Mouse (Mus musculus): ENCODE results near the gene Nrsn2. TPM values are rescaled to one million over a fixed set of nuclear protein-coding genes. Genes with fewer than 3 reads are reported as not detected.

Nrsn2 gene
- total and polyA plus RNA-seq, 3 experiments = not detected

- DNase-seq (ENCODE audit: low spot score) (peak; percentile 64), ATAC-seq (ENCODE audit: extremely low read depth, insufficient number of reproducible peaks, low FRiP score, poor library complexity, severe bottlenecking) (peak; percentile 67)
- TF ChIP-seq POLR2AphosphoS5 (IDR thresholded peaks at IDR 0.05; ENCODE audit: insufficient replicate concordance, low read depth, low read length) (no peak), CTCF (IDR thresholded peaks at IDR 0.05; ENCODE audit: low read depth, low read length) (no peak), TAL1 (conservative IDR thresholded peaks at IDR 0.05; ENCODE audit: low read depth, low read length) (no peak), GATA1 (IDR thresholded peaks at IDR 0.05; ENCODE audit: borderline replicate concordance, low read length) (no peak), GATA2 (IDR thresholded peaks at IDR 0.05; ENCODE audit: borderline replicate concordance, low read depth, low read length) (no peak)
- H3K4me3 ChIP-seq (ENCODE audit: low read depth, low read length) = peak overlapping the region; percentile 79
- H3K27me3 ChIP-seq (ENCODE audit: insufficient read depth, low read length) = peaks cover 31% of the 10 kb centered on the region
- peaks cover 45% of the 10 kb centered on the region for H3K4me1 ChIP-seq (ENCODE audit: insufficient read depth, low read depth, low read length)
- peaks cover 20% of the 10 kb centered on the region for H3K9me3 ChIP-seq (replicated peaks)
- H3K36me3 ChIP-seq (replicated peaks) = peaks cover 17% of the 10 kb centered on the region
Measured at GRCm38 (mm10) chr2:152398691-152399090, 22.3 kb upstream of the Nrsn2 start.

GRCm38 (mm10) chr2:152397680-152398435 is 21.4 kb upstream of the Nrsn2 start, which contains the start of gene Sox12:
TSS of gene Sox12 (minus strand) at chr2:152398063.
- Histone ChIP-seq H3K36me3 (replicated peaks) (peaks cover 22% of the 10 kb centered on the region), H3K9me3 (replicated peaks) (peaks cover 20% of the 10 kb centered on the region), H3K27me3 (ENCODE audit: insufficient read depth, low read length) (peaks cover 31% of the 10 kb centered on the region), H3K4me1 (ENCODE audit: insufficient read depth, low read depth, low read length) (peaks cover 48% of the 10 kb centered on the region), H3K4me3 (ENCODE audit: low read depth, low read length) (peak within 1 kb of the TSS; percentile 79)
- DNase-seq (ENCODE audit: low spot score) = peak; percentile 65
- peak; percentile 10; the same call in 1 of the 2 replicates for ATAC-seq (ENCODE audit: extremely low read depth, insufficient number of reproducible peaks, low FRiP score, poor library complexity, severe bottlenecking)
- TF ChIP-seq GATA1 (IDR thresholded peaks at IDR 0.05; ENCODE audit: borderline replicate concordance, low read length) (no peak), CTCF (IDR thresholded peaks at IDR 0.05; ENCODE audit: low read depth, low read length) (no peak), POLR2AphosphoS5 (IDR thresholded peaks at IDR 0.05; ENCODE audit: insufficient replicate concordance, low read depth, low read length) (no peak), GATA2 (IDR thresholded peaks at IDR 0.05; ENCODE audit: borderline replicate concordance, low read depth, low read length) (no peak), TAL1 (conservative IDR thresholded peaks at IDR 0.05; ENCODE audit: low read depth, low read length) (no peak)

- Histone ChIP-seq H3K4me3 (ENCODE audit: low read depth, low read length) (peak overlapping the region; percentile 79), H3K9me3 (replicated peaks) (peaks cover 20% of the 10 kb centered on the region), H3K27me3 (ENCODE audit: insufficient read depth, low read length) (peaks cover 31% of the 10 kb centered on the region), H3K4me1 (ENCODE audit: insufficient read depth, low read depth, low read length) (peaks cover 52% of the 10 kb centered on the region), H3K36me3 (replicated peaks) (peaks cover 22% of the 10 kb centered on the region)
- DNase-seq (ENCODE audit: low spot score) = peak; percentile 56
- TF ChIP-seq POLR2AphosphoS5 (IDR thresholded peaks at IDR 0.05; ENCODE audit: insufficient replicate concordance, low read depth, low read length) (no peak), TAL1 (conservative IDR thresholded peaks at IDR 0.05; ENCODE audit: low read depth, low read length) (no peak), CTCF (IDR thresholded peaks at IDR 0.05; ENCODE audit: low read depth, low read length) (no peak), GATA2 (IDR thresholded peaks at IDR 0.05; ENCODE audit: borderline replicate concordance, low read depth, low read length) (no peak), GATA1 (IDR thresholded peaks at IDR 0.05; ENCODE audit: borderline replicate concordance, low read length) (no peak)
- ATAC-seq (ENCODE audit: extremely low read depth, insufficient number of reproducible peaks, low FRiP score, poor library complexity, severe bottlenecking) = no peak
Measured at GRCm38 (mm10) chr2:152397004-152397589, 20.7 kb upstream of the Nrsn2 start.

- peaks cover 22% of the 10 kb centered on the region for H3K36me3 ChIP-seq (replicated peaks)
- peaks cover 52% of the 10 kb centered on the region for H3K4me1 ChIP-seq (ENCODE audit: insufficient read depth, low read depth, low read length)
- H3K27me3 ChIP-seq (ENCODE audit: insufficient read depth, low read length) = peaks cover 31% of the 10 kb centered on the region
- ATAC-seq (ENCODE audit: extremely low read depth, insufficient number of reproducible peaks, low FRiP score, poor library complexity, severe bottlenecking) (peak; percentile 61), DNase-seq (ENCODE audit: low spot score) (peak; percentile 43)
- peak overlapping the region; percentile 79 for H3K4me3 ChIP-seq (ENCODE audit: low read depth, low read length)
- H3K9me3 ChIP-seq (replicated peaks) = peaks cover 20% of the 10 kb centered on the region
- TF ChIP-seq POLR2AphosphoS5 (IDR thresholded peaks at IDR 0.05; ENCODE audit: insufficient replicate concordance, low read depth, low read length) (no peak), GATA1 (IDR thresholded peaks at IDR 0.05; ENCODE audit: borderline replicate concordance, low read length) (no peak), TAL1 (conservative IDR thresholded peaks at IDR 0.05; ENCODE audit: low read depth, low read length) (no peak), CTCF (IDR thresholded peaks at IDR 0.05; ENCODE audit: low read depth, low read length) (no peak), GATA2 (IDR thresholded peaks at IDR 0.05; ENCODE audit: borderline replicate concordance, low read depth, low read length) (no peak)
Measured at GRCm38 (mm10) chr2:152396110-152397003, 19.9 kb upstream of the Nrsn2 start.

- Histone ChIP-seq H3K4me3 (ENCODE audit: low read depth, low read length) (peak overlapping the region; percentile 79), H3K4me1 (ENCODE audit: insufficient read depth, low read depth, low read length) (peaks cover 52% of the 10 kb centered on the region), H3K36me3 (replicated peaks) (peaks cover 22% of the 10 kb centered on the region), H3K27me3 (ENCODE audit: insufficient read depth, low read length) (peaks cover 31% of the 10 kb centered on the region), H3K9me3 (replicated peaks) (peaks cover 20% of the 10 kb centered on the region)
- no peak for ATAC-seq (ENCODE audit: extremely low read depth, insufficient number of reproducible peaks, low FRiP score, poor library complexity, severe bottlenecking)
- DNase-seq (ENCODE audit: low spot score) = no peak
- TF ChIP-seq TAL1 (conservative IDR thresholded peaks at IDR 0.05; ENCODE audit: low read depth, low read length) (no peak), CTCF (IDR thresholded peaks at IDR 0.05; ENCODE audit: low read depth, low read length) (no peak), GATA2 (IDR thresholded peaks at IDR 0.05; ENCODE audit: borderline replicate concordance, low read depth, low read length) (no peak), GATA1 (IDR thresholded peaks at IDR 0.05; ENCODE audit: borderline replicate concordance, low read length) (no peak), POLR2AphosphoS5 (IDR thresholded peaks at IDR 0.05; ENCODE audit: insufficient replicate concordance, low read depth, low read length) (no peak)
Measured at GRCm38 (mm10) chr2:152395271-152395920, 19.0 kb upstream of the Nrsn2 start.
